Comparison of ENCODE assay signal across 29 mouse cellular contexts in genomic region chr1:74192711-74193110, GRCm38 (mm10). TPM values are rescaled to one million over a fixed set of nuclear protein-coding genes. Genes with fewer than 3 reads are reported as not detected.
DNase-seq lines count a peak whose midpoint lies in the region; ATAC-seq and TF ChIP-seq lines count a peak whose summit lies in the region.
"Had no signal": no experiment of that assay in that cellular context is flagged by ENCODE, and none has a peak within 500 bp of the region (broad histone marks: within the 10 kb centered on the region; RNA-seq: fewer than 3 reads in every experiment).

No protein-coding gene starts in this region.

- WGBS in liver, adult 2 months: 22% methylated on average over 2 of the region's 2 CpGs
- 60% methylated on average over 2 of the region's 2 CpGs for WGBS in liver, postnatal 0 days (ENCODE audit: insufficient replicate concordance)

- no peak overlapping the region for H3K4me2 ChIP-seq in liver, postnatal 0 days (ENCODE audit: low read depth, low read length)

- TF ChIP-seq EP300 in liver, postnatal 0 days (IDR thresholded peaks at IDR 0.05; ENCODE audit: low read depth): no peak

- no peak overlapping the region for H3K4me3 ChIP-seq in liver, adult 2 months (ENCODE audit: insufficient read depth, low read depth, low read length)
- no peak overlapping the region for H3K4me3 ChIP-seq in liver, postnatal 0 days (ENCODE audit: low read depth, low read length)
- H3K4me3 ChIP-seq in brown adipose tissue, adult 24 weeks (ENCODE audit: insufficient read depth, low read depth, low read length): no peak overlapping the region

- H3K27ac ChIP-seq in liver, adult 2 months (replicated peaks; ENCODE audit: insufficient read depth, low read depth, low read length): peak overlapping the region; percentile 64
- no peak overlapping the region for H3K27ac ChIP-seq in liver, postnatal 0 days (ENCODE audit: low read depth)
- H3K27ac ChIP-seq in brown adipose tissue, adult 24 weeks (replicated peaks; ENCODE audit: low read depth, low read length): peak overlapping the region; percentile 63

- H3K9me3 ChIP-seq in liver, postnatal 0 days (ENCODE audit: low read length): no peaks in the 10 kb centered on the region
- H3K9me3 ChIP-seq: G1E had no signal

- no peak for TF ChIP-seq POLR2A in liver, adult 2 months (IDR thresholded peaks at IDR 0.05; ENCODE audit: extremely low read depth, insufficient read depth, low read length)

- H3K4me1 ChIP-seq in liver, adult 2 months (ENCODE audit: control insufficient read depth, insufficient read depth, low read length): peaks cover 21% of the 10 kb centered on the region
- H3K4me1 ChIP-seq in liver, postnatal 0 days (ENCODE audit: insufficient read depth): peaks cover 4% of the 10 kb centered on the region
- H3K4me1 ChIP-seq in brown adipose tissue, adult 24 weeks (ENCODE audit: control insufficient read depth, insufficient read depth, insufficient read length, low read length): peaks cover 8% of the 10 kb centered on the region

- no peaks in the 10 kb centered on the region for H3K79me2 ChIP-seq in liver, adult 2 months (ENCODE audit: control insufficient read depth, insufficient read depth, low read length)

- no peak overlapping the region for H3K9ac ChIP-seq in liver, adult 2 months (ENCODE audit: low read depth, low read length)
- H3K9ac ChIP-seq in liver, postnatal 0 days (replicated peaks): no peak overlapping the region

- no peaks in the 10 kb centered on the region for H3K36me3 ChIP-seq in liver, adult 2 months (ENCODE audit: control insufficient read depth, insufficient read depth, low read length)
- no peaks in the 10 kb centered on the region for H3K36me3 ChIP-seq in liver, postnatal 0 days (replicated peaks; ENCODE audit: insufficient read depth, low read length)
- H3K36me3 ChIP-seq: G1E had no signal

- no peak for ATAC-seq in liver, postnatal 0 days
- ATAC-seq: activated CD4-positive, CD25-positive, alpha-beta regulatory T cell, adult 4 months; CD4-positive, CD25-positive, alpha-beta regulatory T cell, adult 4 months; Patski had no signal

- TF ChIP-seq CTCF in liver, adult 2 months (IDR thresholded peaks at IDR 0.05; ENCODE audit: low read depth, low read length): no peak
- TF ChIP-seq CTCF in liver, postnatal 0 days (IDR thresholded peaks at IDR 0.05; ENCODE audit: low read depth): no peak

- DNase-seq in adrenal gland, postnatal 14 days: peak; percentile 27
- no peak for DNase-seq in adrenal gland, postnatal 4 days (ENCODE audit: low spot score in 2 of 2)
- peak; percentile 92 for DNase-seq in liver, adult 2 months (ENCODE audit: extremely low read depth, low read depth, low spot score)
- no peak for DNase-seq in liver, postnatal 0 days
- peak; percentile 11 for DNase-seq in fat pad, adult 2 months (ENCODE audit: extremely low read depth, low read depth, low spot score)
- DNase-seq in cerebellum, adult 8-10 months: no peak
- DNase-seq in thymus, postnatal 36 days: no peak
- DNase-seq: adrenal gland, adult 2 months; adrenal gland, adult 8-10 months; adrenal gland, postnatal 10 days; adrenal gland, postnatal 25 days; adrenal gland, postnatal 36 days; B cell, adult 2 months; cerebellum, adult 11 months; cerebellum, adult 11-12 months; cerebellum, adult 18-20 months; cerebellum, adult 2 months; cerebellum, adult 9-10 months had no signal

- no peaks in the 10 kb centered on the region for H3K27me3 ChIP-seq in liver, adult 2 months (ENCODE audit: control insufficient read depth, insufficient read depth, low read length)
- no peaks in the 10 kb centered on the region for H3K27me3 ChIP-seq in liver, postnatal 0 days (ENCODE audit: insufficient read depth, low read length)
- H3K27me3 ChIP-seq: CH12.LX, Patski had no signal

RNA-seq across cellular contexts. Expression of gene Cxcr1, which starts 1.7 kb away (rescaled TPM):
- not detected in 2 replicates for total RNA-seq in adrenal gland, postnatal 14 days (2021)
- total RNA-seq in adrenal gland, postnatal 4 days (2021): not detected
- not detected in 2 replicates for total RNA-seq in liver, adult 2 months (2014; rRNA removed)
- polyA plus RNA-seq in liver, adult 2 months (2012; rRNA removed): not detected in 2 replicates
- not detected in 2 replicates for polyA plus RNA-seq in liver, postnatal 0 days (2015; fragmentation: Nextera tagmentation; extraction: Ambion mirVana)
- not detected in 2 replicates for polyA plus RNA-seq in brown adipose tissue, adult 24 weeks (2012; ENCODE audit: insufficient read depth, insufficient read length, missing spikeins)
- total RNA-seq: adrenal gland, adult 18-20 months; adrenal gland, adult 2 months; adrenal gland, postnatal 10 days; adrenal gland, postnatal 25 days; adrenal gland, postnatal 36 days; CH12.LX; ES-E14; MEL had no signal
- polyA plus RNA-seq: activated CD4-positive, CD25-positive, alpha-beta regulatory T cell, adult 4 months; adrenal gland, adult 2 months; brain, embryonic 14.5 days; C2C12; CD4-positive, CD25-positive, alpha-beta regulatory T cell, adult 4 months; cerebellum, adult 2 months; G1E; Patski had no signal

RNA-seq across cellular contexts. Expression of gene Cxcr2, which starts 38.9 kb away (rescaled TPM):
- 0.19 and 1.8 TPM in 2 replicates for total RNA-seq in adrenal gland, postnatal 14 days (2021)
- under 1 TPM; 0.45 to 0.68 TPM for total RNA-seq in adrenal gland, postnatal 4 days (2021)
- total RNA-seq in liver, adult 2 months (2014; rRNA removed): 0.07 TPM in 1 of 2 replicates, not detected in the other
- 0.13 and 0.15 TPM in 2 replicates for polyA plus RNA-seq in liver, adult 2 months (2012; rRNA removed)
- polyA plus RNA-seq in liver, postnatal 0 days (2015; fragmentation: Nextera tagmentation; extraction: Ambion mirVana): 2.5 and 3.2 TPM in 2 replicates
- not detected in 2 replicates for polyA plus RNA-seq in brown adipose tissue, adult 24 weeks (2012; ENCODE audit: insufficient read depth, insufficient read length, missing spikeins)
- total RNA-seq: adrenal gland, postnatal 25 days had no signal
- polyA plus RNA-seq: adrenal gland, adult 2 months; CD4-positive, CD25-positive, alpha-beta regulatory T cell, adult 4 months; G1E had no signal

RNA-seq across cellular contexts. Expression of gene Arpc2, which starts 43.2 kb away (rescaled TPM):
- total RNA-seq in adrenal gland, postnatal 14 days (2021): 177 and 194 TPM in 2 replicates
- total RNA-seq in adrenal gland, postnatal 4 days (2021): 100 to 1,000 TPM; 198 to 205 TPM
- 83.4 and 96.3 TPM in 2 replicates for total RNA-seq in liver, adult 2 months (2014; rRNA removed)
- 59.2 and 70.5 TPM in 2 replicates for polyA plus RNA-seq in liver, adult 2 months (2012; rRNA removed)
- polyA plus RNA-seq in liver, postnatal 0 days (2015; fragmentation: Nextera tagmentation; extraction: Ambion mirVana): 238 and 254 TPM in 2 replicates
- 131 and 169 TPM in 2 replicates for polyA plus RNA-seq in brown adipose tissue, adult 24 weeks (2012; ENCODE audit: insufficient read depth, insufficient read length, missing spikeins)

Comparison
In these comparisons a context has a peak if more than half of its experiments do, and no peak if none do; other contexts are left out.
1. DNase-seq: peak in adrenal gland, postnatal 14 days (single experiment), liver, adult 2 months (single experiment) and fat pad, adult 2 months (single experiment); none in adrenal gland, postnatal 4 days (0 of 2), liver, postnatal 0 days (single experiment), cerebellum, adult 8-10 months (single experiment) and thymus, postnatal 36 days (0 of 2).